Mouse (Mus musculus): ENCODE data around the gene Fbxo11. TPM values are rescaled to one million over a fixed set of nuclear protein-coding genes. Genes with fewer than 3 reads are reported as not detected.

Gene Fbxo11
- polyA plus RNA-seq, 1 experiment from 2014 or later: 33.6 TPM

Other genes with a start within 250 kb of the Fbxo11 start
- not detected in 2 replicates for gene Rpl36-ps4, start 144.3 kb downstream of the Fbxo11 start, polyA plus RNA-seq (2015; fragmentation: Nextera tagmentation; extraction: Ambion mirVana)
- gene Msh6, start 90.2 kb downstream of the Fbxo11 start, polyA plus RNA-seq (2015; fragmentation: Nextera tagmentation; extraction: Ambion mirVana): 29.4 and 29.9 TPM in 2 replicates

Data from midbrain, embryonic 15.5 days (tissue).